Mouse (Mus musculus) C2C12 (cell line): ENCODE measurements around the gene Ak8. TPM values are rescaled to one million over a fixed set of nuclear protein-coding genes. Genes with fewer than 3 reads are reported as not detected.

Source experiments
- H3K27me3 ChIP-seq: one replicate; pipeline ENCODE4 v1.6.1; 2011; ENCODE audit not compliant: control insufficient read depth, insufficient read depth, insufficient read length
- H3K36me3 ChIP-seq: one replicate; pipeline ENCODE4 v1.6.1; 2011; ENCODE audit not compliant: control insufficient read depth, insufficient read depth
- H3K4me3 ChIP-seq: one replicate; pipeline ENCODE4 v1.5.1; 2011; ENCODE audit warnings: mild to moderate bottlenecking, control low read depth; ENCODE audit not compliant: poor library complexity, insufficient read depth, severe bottlenecking
- H3K79me2 ChIP-seq: one replicate; pipeline ENCODE4 v1.6.1; 2011; ENCODE audit not compliant: control insufficient read depth, insufficient read depth
- H3K79me3 ChIP-seq: one replicate; pipeline ENCODE4 v1.6.1; 2011; ENCODE audit warnings: low read depth, control low read depth
- H3ac ChIP-seq: one replicate; pipeline ENCODE3; 2011; ENCODE audit warnings: low read depth; ENCODE audit not compliant: control insufficient read depth, insufficient read length
- CEBPB ChIP-seq: IDR thresholded peaks from one replicate; pipeline ENCODE4 v1.6.1; 2011; ENCODE audit warnings: low read depth, mild to moderate bottlenecking, control low read depth, moderate library complexity
- CTCF ChIP-seq: IDR thresholded peaks from one replicate; pipeline ENCODE4 v1.5.1; 2011; ENCODE audit not compliant: control insufficient read depth, insufficient read depth, insufficient read length
- FOSL1 ChIP-seq: IDR thresholded peaks from one replicate; pipeline ENCODE4 v1.8.0; 2011; ENCODE audit warnings: mild to moderate bottlenecking, low read length; ENCODE audit not compliant: poor library complexity, insufficient read depth, severe bottlenecking
- MAX ChIP-seq: IDR thresholded peaks from one replicate; pipeline ENCODE4 v1.6.1; 2011; ENCODE audit warnings: mild to moderate bottlenecking, control low read depth
- MYOD1 ChIP-seq: IDR thresholded peaks from one replicate; pipeline ENCODE4 v1.6.1; 2011; ENCODE audit warnings: low read depth; ENCODE audit not compliant: control insufficient read depth, insufficient read length
- MYOG ChIP-seq: IDR thresholded peaks from one replicate; pipeline ENCODE4 v1.6.1; 2011; ENCODE audit not compliant: control insufficient read depth, insufficient read length; ENCODE audit errors: extremely low read depth
- USF1 ChIP-seq: IDR thresholded peaks from one replicate; pipeline ENCODE4 v1.6.1; 2011; ENCODE audit warnings: low read depth, mild to moderate bottlenecking, control low read depth, moderate library complexity
- polyA plus RNA-seq: library from polyadenylated mRNA; unstranded; fragments of >200 nt; fragmentation: generic; extraction: Trizol; gene quantifications from one replicate; pipeline ENCODE4 v1.2.1, GENCODE M21; 2012; ENCODE audit warnings: missing spikeins

The Ak8 gene
- polyA plus RNA-seq, 1 experiment, result 0.04 TPM

- H3K79me3 ChIP-seq, result no peaks in the 10 kb centered on the region
These were observed 13.1 kb downstream of the Ak8 start for GRCm38 (mm10) chr2:28713036-28713435.

GRCm38 (mm10) chr2:28722419-28722818, 22.5 kb downstream of the Ak8 start:
- H3K4me3 ChIP-seq, result no peak overlapping the region
- no peak for TF ChIP-seq MAX
- no peak for TF ChIP-seq USF1
- TF ChIP-seq FOSL1, result no peak
- no peak for TF ChIP-seq MYOD1
- no peak for TF ChIP-seq CEBPB
- no peak for TF ChIP-seq MYOG
- no peak for TF ChIP-seq CTCF
- no peaks in the 10 kb centered on the region for H3K36me3 ChIP-seq
- H3K79me2 ChIP-seq, result no peaks in the 10 kb centered on the region
- peaks cover 72% of the 10 kb centered on the region for H3K27me3 ChIP-seq
- no peaks in the 10 kb centered on the region for H3K79me3 ChIP-seq
- no peak overlapping the region for H3ac ChIP-seq

More at GRCm38 (mm10) chr2:28713036-28713435, 13.1 kb downstream of the Ak8 start:
- no peaks in the 10 kb centered on the region for H3K79me2 ChIP-seq
- no peak overlapping the region for H3K4me3 ChIP-seq
- no peak overlapping the region for H3ac ChIP-seq
- peaks cover 61% of the 10 kb centered on the region for H3K27me3 ChIP-seq
- TF ChIP-seq USF1, result no peak
- no peak for TF ChIP-seq MAX
- no peaks in the 10 kb centered on the region for H3K36me3 ChIP-seq

GRCm38 (mm10) chr2:28723912-28724311, 23.9 kb downstream of the Ak8 start:
- Histone ChIP-seq H3ac (no peak overlapping the region), H3K79me2 (no peaks in the 10 kb centered on the region), H3K79me3 (no peaks in the 10 kb centered on the region), H3K36me3 (no peaks in the 10 kb centered on the region), H3K27me3 (peaks cover 81% of the 10 kb centered on the region), H3K4me3 (no peak overlapping the region)
- TF ChIP-seq MYOD1, result no peak
- no peak for TF ChIP-seq CTCF
- no peak for TF ChIP-seq FOSL1
- TF ChIP-seq MAX, result no peak
- TF ChIP-seq CEBPB, result no peak
- TF ChIP-seq USF1, result no peak
- TF ChIP-seq MYOG, result no peak

GRCm38 (mm10) chr2:28727786-28728404, 27.9 kb downstream of the Ak8 start:
- no peaks in the 10 kb centered on the region for H3K79me3 ChIP-seq
- H3K27me3 ChIP-seq, result peaks cover 74% of the 10 kb centered on the region
- no peak overlapping the region for H3K4me3 ChIP-seq
- H3ac ChIP-seq, result no peak overlapping the region
- H3K36me3 ChIP-seq, result no peaks in the 10 kb centered on the region
- TF ChIP-seq MYOD1 (no peak), MAX (no peak), USF1 (no peak), FOSL1 (no peak), CTCF (no peak), CEBPB (no peak), MYOG (no peak)
- H3K79me2 ChIP-seq, result no peaks in the 10 kb centered on the region

- peaks cover 79% of the 10 kb centered on the region for H3K27me3 ChIP-seq
- no peak overlapping the region for H3ac ChIP-seq
- no peaks in the 10 kb centered on the region for H3K79me3 ChIP-seq
- no peak for TF ChIP-seq MYOD1
- no peak for TF ChIP-seq CTCF
- no peak for TF ChIP-seq USF1
- no peak for TF ChIP-seq MYOG
- TF ChIP-seq MAX, result no peak
- no peak for TF ChIP-seq FOSL1
- TF ChIP-seq CEBPB, result no peak
- no peaks in the 10 kb centered on the region for H3K36me3 ChIP-seq
- H3K79me2 ChIP-seq, result no peaks in the 10 kb centered on the region
- no peak overlapping the region for H3K4me3 ChIP-seq
These were observed 30.7 kb downstream of the Ak8 start for GRCm38 (mm10) chr2:28730676-28731075.

- TF ChIP-seq MYOG, result no peak
- no peak for TF ChIP-seq MAX
- Histone ChIP-seq H3K79me2 (no peaks in the 10 kb centered on the region), H3ac (no peak overlapping the region), H3K79me3 (no peaks in the 10 kb centered on the region), H3K27me3 (peaks cover 85% of the 10 kb centered on the region), H3K4me3 (no peak overlapping the region), H3K36me3 (no peaks in the 10 kb centered on the region)
These were observed 37.1 kb downstream of the Ak8 start for GRCm38 (mm10) chr2:28737112-28737511.

GRCm38 (mm10) chr2:28740159-28740558, 40.2 kb downstream of the Ak8 start:
- no peak overlapping the region for H3K4me3 ChIP-seq
- peaks cover 80% of the 10 kb centered on the region for H3K27me3 ChIP-seq
- no peak overlapping the region for H3ac ChIP-seq
- no peaks in the 10 kb centered on the region for H3K79me2 ChIP-seq
- no peaks in the 10 kb centered on the region for H3K79me3 ChIP-seq
- H3K36me3 ChIP-seq, result no peaks in the 10 kb centered on the region
- no peak for TF ChIP-seq MYOD1
- TF ChIP-seq FOSL1, result no peak
